Mouse (Mus musculus) hindbrain, embryonic 13.5 days (tissue): ENCODE results near the gene Hoxb8. TPM values are rescaled to one million over a fixed set of nuclear protein-coding genes. Genes with fewer than 3 reads are reported as not detected.

ENCODE experiments used
- ATAC-seq: fragments of 200-750 bp; cut with Nextera tagmentation; 2 replicates; pipeline ENCODE4 v1.8.0; 2017; ENCODE audit warnings: moderate TSS enrichment; ENCODE audit not compliant: low FRiP score
- H3K27ac ChIP-seq: fragments of 300-500 bp; sonication (generic); 2 replicates; pipeline ENCODE4 v1.5.1; 2015; ENCODE audit warnings: inconsistent platforms, mild to moderate bottlenecking, moderate library complexity
- H3K27me3 ChIP-seq: fragments of 300-500 bp; sonication (generic); 2 replicates; pipeline ENCODE4 v1.6.1; 2015; ENCODE audit warnings: mild to moderate bottlenecking, inconsistent platforms
- H3K36me3 ChIP-seq: fragments of 300-500 bp; sonication (generic); 2 replicates; pipeline ENCODE4 v1.6.1; 2015; ENCODE audit warnings: mild to moderate bottlenecking, inconsistent platforms
- H3K4me1 ChIP-seq: fragments of 300-500 bp; sonication (generic); replicated peaks from 2 replicates; pipeline ENCODE4 v1.6.1; 2015; ENCODE audit warnings: inconsistent platforms
- H3K4me2 ChIP-seq: fragments of 300-500 bp; sonication (generic); 2 replicates; pipeline ENCODE4 v1.6.1; 2015; ENCODE audit warnings: inconsistent platforms, mild to moderate bottlenecking, moderate library complexity
- H3K4me3 ChIP-seq: fragments of 300-500 bp; sonication (generic); 2 replicates; pipeline ENCODE4 v1.5.1; 2015; ENCODE audit warnings: mild to moderate bottlenecking, inconsistent platforms
- H3K9ac ChIP-seq: fragments of 300-500 bp; sonication (generic); 2 replicates; pipeline ENCODE4 v1.6.1; 2015; ENCODE audit warnings: mild to moderate bottlenecking, inconsistent platforms
- H3K9me3 ChIP-seq: fragments of 300-500 bp; sonication (generic); 2 replicates; pipeline ENCODE4 v1.6.1; 2016; ENCODE audit warnings: inconsistent platforms
- WGBS: fragments of 180-500 bp; shearing (Covaris S2); methylation state at CpG from one replicate; pipeline ENCODE4 v1.1.7; 2015; 5-methylcytosine and 5-hydroxymethylcytosine counted together
- polyA plus RNA-seq: library from polyadenylated mRNA; unstranded; fragments of >200 nt; fragmentation: Nextera tagmentation; extraction: Ambion mirVana; gene quantifications from 2 replicates; pipeline ENCODE4 v1.2.1, GENCODE M21; 2015

Gene Hoxb8
- polyA plus RNA-seq, 1 experiment from 2014 or later = 27.2 TPM

GRCm38 (mm10) chr11:96318368-96319070, 36.8 kb downstream of the Hoxb8 start:
- no peaks in the 10 kb centered on the region for H3K36me3 ChIP-seq
- H3K4me2 ChIP-seq = peak overlapping the region; percentile 83
- under 1% methylated on average over 37 of the region's 45 CpGs for WGBS
- peaks cover 87% of the 10 kb centered on the region for H3K27me3 ChIP-seq
- peaks cover 3% of the 10 kb centered on the region for H3K4me1 ChIP-seq
- H3K27ac ChIP-seq = peak overlapping the region; percentile 100
- peak overlapping the region; percentile 99 for H3K9ac ChIP-seq
- H3K4me3 ChIP-seq = peak overlapping the region; percentile 57
- H3K9me3 ChIP-seq = no peaks in the 10 kb centered on the region
- ATAC-seq = peak; percentile 79

- Histone ChIP-seq H3K4me2 (peak overlapping the region; percentile 83), H3K9ac (peak overlapping the region; percentile 99), H3K27me3 (peaks cover 88% of the 10 kb centered on the region), H3K27ac (peak overlapping the region; percentile 100), H3K4me1 (peaks cover 3% of the 10 kb centered on the region), H3K36me3 (no peaks in the 10 kb centered on the region), H3K9me3 (no peaks in the 10 kb centered on the region), H3K4me3 (peak overlapping the region; percentile 57)
- peak; percentile 61 for ATAC-seq
- WGBS = 0% methylated on average over 28 of the region's 34 CpGs
These were observed 37.6 kb downstream of the Hoxb8 start for GRCm38 (mm10) chr11:96319071-96319902.

- peak overlapping the region; percentile 100 for H3K27ac ChIP-seq
- H3K4me2 ChIP-seq = peak overlapping the region; percentile 83
- ATAC-seq = no peak
- no peaks in the 10 kb centered on the region for H3K36me3 ChIP-seq
- peak overlapping the region; percentile 57 for H3K4me3 ChIP-seq
- peaks cover 3% of the 10 kb centered on the region for H3K4me1 ChIP-seq
- peak overlapping the region; percentile 99 for H3K9ac ChIP-seq
- H3K27me3 ChIP-seq = peaks cover 87% of the 10 kb centered on the region
- no peaks in the 10 kb centered on the region for H3K9me3 ChIP-seq
- under 1% methylated on average over 29 of the region's 29 CpGs for WGBS
These were observed 38.2 kb downstream of the Hoxb8 start for GRCm38 (mm10) chr11:96319910-96320309.

GRCm38 (mm10) chr11:96320688-96321087, 39.0 kb downstream of the Hoxb8 start:
- Histone ChIP-seq H3K27me3 (peaks cover 87% of the 10 kb centered on the region), H3K4me1 (peaks cover 3% of the 10 kb centered on the region), H3K4me2 (peak overlapping the region; percentile 83), H3K4me3 (peak overlapping the region; percentile 57), H3K36me3 (no peaks in the 10 kb centered on the region), H3K27ac (peak overlapping the region; percentile 100), H3K9me3 (no peaks in the 10 kb centered on the region), H3K9ac (peak overlapping the region; percentile 99)
- WGBS = 5% methylated on average over 17 of the region's 17 CpGs
- ATAC-seq = no peak

- 8% methylated on average over 5 of the region's 5 CpGs for WGBS
- Histone ChIP-seq H3K4me3 (peak overlapping the region; percentile 57), H3K9me3 (no peaks in the 10 kb centered on the region), H3K4me2 (peak overlapping the region; percentile 83), H3K9ac (peak overlapping the region; percentile 99), H3K27ac (peak overlapping the region; percentile 100), H3K27me3 (peaks cover 89% of the 10 kb centered on the region), H3K36me3 (no peaks in the 10 kb centered on the region), H3K4me1 (peaks cover 6% of the 10 kb centered on the region)
- ATAC-seq = no peak
These were observed 40.1 kb downstream of the Hoxb8 start for GRCm38 (mm10) chr11:96321846-96322245.

- Histone ChIP-seq H3K36me3 (no peaks in the 10 kb centered on the region), H3K4me1 (peaks cover 13% of the 10 kb centered on the region), H3K9ac (peak overlapping the region; percentile 99), H3K4me2 (peak overlapping the region; percentile 83), H3K4me3 (peak overlapping the region; percentile 57), H3K27me3 (peaks cover 92% of the 10 kb centered on the region), H3K27ac (peak overlapping the region; percentile 100), H3K9me3 (no peaks in the 10 kb centered on the region)
- 2% methylated on average over 6 of the region's 6 CpGs for WGBS
- ATAC-seq = no peak
These were observed 41.0 kb downstream of the Hoxb8 start for GRCm38 (mm10) chr11:96322738-96323137.

- Histone ChIP-seq H3K9ac (peak within 1 kb of the TSS; percentile 99), H3K4me2 (peak within 1 kb of the TSS; percentile 83), H3K27me3 (peaks cover 92% of the 10 kb centered on the region), H3K4me1 (peaks cover 10% of the 10 kb centered on the region), H3K27ac (peak within 1 kb of the TSS; percentile 100), H3K4me3 (peak within 1 kb of the TSS; percentile 57), H3K36me3 (no peaks in the 10 kb centered on the region), H3K9me3 (no peaks in the 10 kb centered on the region)
- 2% methylated on average over 10 of the region's 10 CpGs for WGBS
- ATAC-seq = no peak
These were observed 41.4 kb downstream of the Hoxb8 start, which contains the start of gene Hoxb3 for GRCm38 (mm10) chr11:96323154-96323553. TSS of gene Hoxb3 (plus strand) at chr11:96323326.

- Histone ChIP-seq H3K27ac (peak overlapping the region; percentile 100), H3K27me3 (peaks cover 95% of the 10 kb centered on the region), H3K4me2 (peak overlapping the region; percentile 83), H3K4me1 (peaks cover 10% of the 10 kb centered on the region; the same call in 1 of the 2 replicates), H3K36me3 (no peaks in the 10 kb centered on the region), H3K9ac (peak overlapping the region; percentile 99), H3K4me3 (peak overlapping the region; percentile 57), H3K9me3 (no peaks in the 10 kb centered on the region)
- WGBS = 1% methylated on average over 5 of the region's 5 CpGs
- ATAC-seq = no peak
These were observed 42.4 kb downstream of the Hoxb8 start for GRCm38 (mm10) chr11:96324125-96324524.

GRCm38 (mm10) chr11:96324965-96325364, 43.3 kb downstream of the Hoxb8 start:
- peaks cover 11% of the 10 kb centered on the region; the same call in 1 of the 2 replicates for H3K4me1 ChIP-seq

GRCm38 (mm10) chr11:96325747-96326212, 44.1 kb downstream of the Hoxb8 start:
- ATAC-seq = no peak
- Histone ChIP-seq H3K4me3 (peak overlapping the region; percentile 57), H3K4me1 (peaks cover 16% of the 10 kb centered on the region), H3K36me3 (no peaks in the 10 kb centered on the region), H3K27me3 (peaks cover 97% of the 10 kb centered on the region), H3K9me3 (no peaks in the 10 kb centered on the region), H3K9ac (peak overlapping the region; percentile 99), H3K4me2 (peak overlapping the region; percentile 83), H3K27ac (peak overlapping the region; percentile 100)
- WGBS = under 1% methylated on average over 22 of the region's 22 CpGs

More at GRCm38 (mm10) chr11:96324965-96325364, 43.3 kb downstream of the Hoxb8 start:
- Histone ChIP-seq H3K27me3 (peaks cover 95% of the 10 kb centered on the region), H3K4me2 (peak overlapping the region; percentile 83), H3K9me3 (no peaks in the 10 kb centered on the region), H3K27ac (peak overlapping the region; percentile 100), H3K36me3 (no peaks in the 10 kb centered on the region), H3K4me3 (peak overlapping the region; percentile 57), H3K9ac (peak overlapping the region; percentile 99)
- WGBS = 2% methylated on average over 8 of the region's 8 CpGs
- no peak for ATAC-seq

GRCm38 (mm10) chr11:96326705-96327104, 45.0 kb downstream of the Hoxb8 start:
- peak overlapping the region; percentile 57 for H3K4me3 ChIP-seq
- H3K4me1 ChIP-seq = peaks cover 21% of the 10 kb centered on the region
- H3K27me3 ChIP-seq = peaks cover 97% of the 10 kb centered on the region
- under 1% methylated on average over 12 of the region's 12 CpGs for WGBS
- H3K9ac ChIP-seq = peak overlapping the region; percentile 99
- no peaks in the 10 kb centered on the region for H3K36me3 ChIP-seq
- H3K9me3 ChIP-seq = no peaks in the 10 kb centered on the region
- H3K27ac ChIP-seq = peak overlapping the region; percentile 100
- no peak for ATAC-seq
- peak overlapping the region; percentile 83 for H3K4me2 ChIP-seq

GRCm38 (mm10) chr11:96327122-96327521, 45.4 kb downstream of the Hoxb8 start:
- Histone ChIP-seq H3K27me3 (peaks cover 97% of the 10 kb centered on the region), H3K36me3 (no peaks in the 10 kb centered on the region), H3K4me1 (peaks cover 23% of the 10 kb centered on the region), H3K4me2 (peak overlapping the region; percentile 83), H3K9me3 (no peaks in the 10 kb centered on the region), H3K27ac (peak overlapping the region; percentile 100), H3K9ac (peak overlapping the region; percentile 99), H3K4me3 (peak overlapping the region; percentile 57)
- 4% methylated on average over 7 of the region's 7 CpGs for WGBS
- ATAC-seq = no peak
